Mouse (Mus musculus): Measurements from ENCODE around the gene Bcas3. TPM values are rescaled to one million over a fixed set of nuclear protein-coding genes. Genes with fewer than 3 reads are reported as not detected.
A peak's percentile ranks its signal among the peaks of the same experiment; 100 is the strongest.

Gene Bcas3
- polyA plus RNA-seq, 1 experiment from 2014 or later, result 26.0 TPM

GRCm38 (mm10) chr11:85525501-85525885 lies 172.5 kb downstream of the Bcas3 start:
- TF ChIP-seq CTCF (IDR thresholded peaks at IDR 0.05) (no peak), EP300 (IDR thresholded peaks at IDR 0.05) (no peak)
- peak overlapping the region; percentile 28 for H3K27ac ChIP-seq (ENCODE audit: low read length)
- H3K4me2 ChIP-seq (replicated peaks; ENCODE audit: low read depth, low read length), result peak overlapping the region; percentile 27; the same call in 1 of the 2 replicates
- 30% methylated on average over 10 of the region's 10 CpGs for WGBS
- no peaks in the 10 kb centered on the region for H3K9me3 ChIP-seq (ENCODE audit: low read length)
- no peak overlapping the region for H3K4me3 ChIP-seq (ENCODE audit: low read depth, low read length)
- no peaks in the 10 kb centered on the region for H3K27me3 ChIP-seq (replicated peaks; ENCODE audit: insufficient read depth, low read length)
- DNase-seq (ENCODE audit: low spot score) (no peak), ATAC-seq (no peak)
- peaks cover 20% of the 10 kb centered on the region; the same call in 1 of the 2 replicates for H3K4me1 ChIP-seq (ENCODE audit: insufficient read depth, low read depth, low read length)
- H3K36me3 ChIP-seq (ENCODE audit: insufficient read depth, low read length), result no peaks in the 10 kb centered on the region
- H3K9ac ChIP-seq (replicated peaks; ENCODE audit: low read depth), result no peak overlapping the region

- Histone ChIP-seq H3K9me3 (ENCODE audit: low read length) (no peaks in the 10 kb centered on the region), H3K27me3 (replicated peaks; ENCODE audit: insufficient read depth, low read length) (no peaks in the 10 kb centered on the region), H3K4me3 (ENCODE audit: low read depth, low read length) (no peak overlapping the region), H3K36me3 (ENCODE audit: insufficient read depth, low read length) (no peaks in the 10 kb centered on the region), H3K9ac (replicated peaks; ENCODE audit: low read depth) (no peak overlapping the region), H3K4me1 (ENCODE audit: insufficient read depth, low read depth, low read length) (peaks cover 20% of the 10 kb centered on the region; the same call in 1 of the 2 replicates), H3K4me2 (replicated peaks; ENCODE audit: low read depth, low read length) (no peak overlapping the region; the same call in 1 of the 2 replicates), H3K27ac (ENCODE audit: low read length) (peak overlapping the region; percentile 28)
- DNase-seq (ENCODE audit: low spot score) (peak; percentile 44), ATAC-seq (no peak)
- TF ChIP-seq CTCF (IDR thresholded peaks at IDR 0.05) (no peak), EP300 (IDR thresholded peaks at IDR 0.05) (0 out of 2 replicates have a peak, but pooled peaks have one; percentile 24)
- WGBS, result 37% methylated on average over 11 of the region's 11 CpGs
Measured at GRCm38 (mm10) chr11:85525979-85526775, 173.2 kb downstream of the Bcas3 start.

GRCm38 (mm10) chr11:85527261-85527660 lies 174.3 kb downstream of the Bcas3 start:
- no peaks in the 10 kb centered on the region for H3K36me3 ChIP-seq (ENCODE audit: insufficient read depth, low read length)
- 75% methylated on average over 5 of the region's 5 CpGs for WGBS
- H3K4me1 ChIP-seq (ENCODE audit: insufficient read depth, low read depth, low read length), result peaks cover 20% of the 10 kb centered on the region; the same call in 1 of the 2 replicates
- no peak overlapping the region for H3K4me3 ChIP-seq (ENCODE audit: low read depth, low read length)
- no peak for ATAC-seq
- no peak overlapping the region for H3K4me2 ChIP-seq (replicated peaks; ENCODE audit: low read depth, low read length)
- H3K27ac ChIP-seq (ENCODE audit: low read length), result no peak overlapping the region
- H3K9me3 ChIP-seq (ENCODE audit: low read length), result no peaks in the 10 kb centered on the region
- TF ChIP-seq EP300 (IDR thresholded peaks at IDR 0.05), result no peak
- TF ChIP-seq CTCF (IDR thresholded peaks at IDR 0.05), result no peak
- H3K9ac ChIP-seq (replicated peaks; ENCODE audit: low read depth), result no peak overlapping the region
- DNase-seq (ENCODE audit: low spot score), result no peak
- no peaks in the 10 kb centered on the region for H3K27me3 ChIP-seq (replicated peaks; ENCODE audit: insufficient read depth, low read length)

GRCm38 (mm10) chr11:85529531-85530285 lies 176.7 kb downstream of the Bcas3 start:
- Histone ChIP-seq H3K9ac (replicated peaks; ENCODE audit: low read depth) (no peak overlapping the region), H3K9me3 (ENCODE audit: low read length) (no peaks in the 10 kb centered on the region), H3K4me1 (ENCODE audit: insufficient read depth, low read depth, low read length) (peaks cover 16% of the 10 kb centered on the region; the same call in 1 of the 2 replicates), H3K27me3 (replicated peaks; ENCODE audit: insufficient read depth, low read length) (no peaks in the 10 kb centered on the region), H3K36me3 (ENCODE audit: insufficient read depth, low read length) (no peaks in the 10 kb centered on the region), H3K4me2 (replicated peaks; ENCODE audit: low read depth, low read length) (no peak overlapping the region), H3K4me3 (ENCODE audit: low read depth, low read length) (no peak overlapping the region), H3K27ac (ENCODE audit: low read length) (no peak overlapping the region)
- WGBS, result 54% methylated on average over 5 of the region's 5 CpGs
- DNase-seq (ENCODE audit: low spot score), result peak; percentile 65
- ATAC-seq, result peak; percentile 70
- TF ChIP-seq CTCF (IDR thresholded peaks at IDR 0.05) (no peak), EP300 (IDR thresholded peaks at IDR 0.05) (no peak)

GRCm38 (mm10) chr11:85540989-85541388 lies 188.0 kb downstream of the Bcas3 start:
- DNase-seq (ENCODE audit: low spot score), result no peak
- no peak overlapping the region for H3K9ac ChIP-seq (replicated peaks; ENCODE audit: low read depth)
- no peaks in the 10 kb centered on the region for H3K4me1 ChIP-seq (ENCODE audit: insufficient read depth, low read depth, low read length)
- H3K36me3 ChIP-seq (ENCODE audit: insufficient read depth, low read length), result no peaks in the 10 kb centered on the region
- no peak for TF ChIP-seq EP300 (IDR thresholded peaks at IDR 0.05)
- TF ChIP-seq CTCF (IDR thresholded peaks at IDR 0.05), result no peak
- 79% methylated on average over 4 of the region's 4 CpGs for WGBS
- no peak overlapping the region for H3K27ac ChIP-seq (ENCODE audit: low read length)
- ATAC-seq, result no peak
- H3K4me3 ChIP-seq (ENCODE audit: low read depth, low read length), result no peak overlapping the region
- H3K4me2 ChIP-seq (replicated peaks; ENCODE audit: low read depth, low read length), result no peak overlapping the region
- no peaks in the 10 kb centered on the region for H3K9me3 ChIP-seq (ENCODE audit: low read length)
- no peaks in the 10 kb centered on the region for H3K27me3 ChIP-seq (replicated peaks; ENCODE audit: insufficient read depth, low read length)

GRCm38 (mm10) chr11:85543311-85543710 lies 190.3 kb downstream of the Bcas3 start:
- no peak overlapping the region for H3K4me3 ChIP-seq (ENCODE audit: low read depth, low read length)
- ATAC-seq, result no peak
- no peaks in the 10 kb centered on the region for H3K4me1 ChIP-seq (ENCODE audit: insufficient read depth, low read depth, low read length)
- H3K27ac ChIP-seq (ENCODE audit: low read length), result no peak overlapping the region
- H3K9ac ChIP-seq (replicated peaks; ENCODE audit: low read depth), result no peak overlapping the region
- no peaks in the 10 kb centered on the region for H3K9me3 ChIP-seq (ENCODE audit: low read length)
- WGBS, result 81% methylated on average over 4 of the region's 4 CpGs
- no peak overlapping the region for H3K4me2 ChIP-seq (replicated peaks; ENCODE audit: low read depth, low read length)
- H3K27me3 ChIP-seq (replicated peaks; ENCODE audit: insufficient read depth, low read length), result no peaks in the 10 kb centered on the region
- DNase-seq (ENCODE audit: low spot score), result no peak
- no peaks in the 10 kb centered on the region for H3K36me3 ChIP-seq (ENCODE audit: insufficient read depth, low read length)
- TF ChIP-seq CTCF (IDR thresholded peaks at IDR 0.05) (no peak), EP300 (IDR thresholded peaks at IDR 0.05) (no peak)
